Mouse (Mus musculus): ENCODE measurements around the gene Tbc1d5.
A peak's percentile ranks its signal among the peaks of the same experiment; 100 is the strongest.

Gene Tbc1d5

DNA sequence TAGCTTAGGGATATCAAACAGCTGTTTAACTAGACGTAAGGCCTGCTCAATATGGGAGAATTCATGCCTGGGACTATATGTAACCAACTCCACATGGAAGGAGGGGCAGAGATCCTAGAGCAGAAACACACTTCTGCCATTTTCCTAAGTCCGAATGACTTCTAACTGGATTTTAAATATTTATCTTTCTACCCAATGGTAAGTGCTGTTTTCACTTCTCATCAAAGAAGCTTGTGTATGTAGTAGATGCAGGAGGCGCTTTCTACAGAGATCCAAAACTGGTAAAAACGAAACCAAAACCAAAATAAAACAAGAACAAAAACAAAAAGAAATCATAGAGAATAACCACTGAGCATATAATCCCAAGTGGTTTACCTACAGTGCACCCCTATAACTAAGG lies 299.2 kb downstream of the Tbc1d5 start:
- no peak for DNase-seq (ENCODE audit: low spot score in 2 of 2)

DNA sequence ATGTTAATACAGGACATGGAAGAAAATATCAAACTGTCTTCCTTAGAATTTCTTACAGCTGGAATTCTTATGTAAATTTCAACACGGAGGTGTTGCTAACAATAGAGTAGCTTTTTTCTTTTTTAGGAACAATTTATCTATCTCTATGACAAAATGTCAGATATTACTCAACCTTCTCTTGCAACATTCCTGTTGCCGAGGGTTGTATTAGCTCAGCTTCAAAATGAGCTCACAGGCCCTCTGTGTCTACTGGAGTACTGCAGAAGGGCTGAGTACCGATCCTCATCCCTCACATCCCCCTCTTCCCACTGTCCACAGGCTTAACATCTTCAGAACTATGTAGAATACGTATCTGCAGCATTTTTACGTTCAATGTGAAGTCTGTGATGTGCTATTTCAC lies 302.7 kb downstream of the Tbc1d5 start:
- no peak for DNase-seq (ENCODE audit: low spot score in 2 of 2)

GRCm38 (mm10) chr17:50874067-50874466 lies 305.1 kb downstream of the Tbc1d5 start:
- no peak for DNase-seq (ENCODE audit: low spot score in 2 of 2)

DNA sequence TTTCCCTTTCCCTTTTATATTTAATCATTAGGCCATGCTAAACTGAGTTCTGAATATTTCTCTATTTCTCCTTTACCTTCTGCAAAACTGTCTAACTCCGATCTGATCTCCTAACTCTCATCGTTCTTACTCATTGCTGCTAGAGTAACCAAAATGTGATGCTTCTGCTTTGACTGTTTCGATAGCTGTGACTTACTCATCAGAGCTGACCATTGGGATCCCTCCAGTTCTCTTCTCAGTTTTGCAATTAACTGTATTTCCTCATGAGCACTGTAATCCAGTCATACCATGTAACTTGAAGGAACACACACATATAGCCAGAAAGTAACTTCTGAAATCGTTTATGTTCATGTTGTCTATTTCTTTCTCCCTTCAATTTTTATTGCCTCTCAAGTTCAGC lies 306.6 kb downstream of the Tbc1d5 start:
- DNase-seq (ENCODE audit: low spot score in 2 of 2) = no peak

GRCm38 (mm10) chr17:50867297-50867696 lies 311.9 kb downstream of the Tbc1d5 start:
- no peak for DNase-seq (ENCODE audit: low spot score in 2 of 2)

DNA sequence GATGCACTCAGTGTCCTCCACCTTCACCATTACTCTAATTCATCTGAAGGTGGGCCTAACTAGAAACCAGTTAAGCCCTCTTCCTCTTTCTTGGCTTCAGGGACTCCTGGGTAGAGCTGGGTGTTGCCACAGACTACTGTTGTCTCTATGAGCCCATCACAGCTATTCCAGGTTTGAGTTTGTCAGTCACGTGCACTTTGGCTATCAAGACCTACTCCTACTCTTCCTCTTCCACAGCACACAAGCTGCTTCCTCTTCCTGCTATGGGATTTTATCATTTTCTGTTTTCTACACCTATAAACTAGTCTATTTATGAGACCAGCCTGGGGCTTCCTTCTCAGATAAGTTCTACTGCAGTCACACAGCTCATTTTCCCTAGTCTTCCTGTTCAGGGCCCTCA lies 314.4 kb downstream of the Tbc1d5 start:
- DNase-seq (ENCODE audit: low spot score in 2 of 2) = no peak

- DNase-seq (ENCODE audit: low spot score in 2 of 2) = no peak
These were observed 325.9 kb downstream of the Tbc1d5 start for GRCm38 (mm10) chr17:50853220-50853619.

GRCm38 (mm10) chr17:50851382-50851781 lies 327.8 kb downstream of the Tbc1d5 start:
- no peak for DNase-seq (ENCODE audit: low spot score in 2 of 2)

DNA sequence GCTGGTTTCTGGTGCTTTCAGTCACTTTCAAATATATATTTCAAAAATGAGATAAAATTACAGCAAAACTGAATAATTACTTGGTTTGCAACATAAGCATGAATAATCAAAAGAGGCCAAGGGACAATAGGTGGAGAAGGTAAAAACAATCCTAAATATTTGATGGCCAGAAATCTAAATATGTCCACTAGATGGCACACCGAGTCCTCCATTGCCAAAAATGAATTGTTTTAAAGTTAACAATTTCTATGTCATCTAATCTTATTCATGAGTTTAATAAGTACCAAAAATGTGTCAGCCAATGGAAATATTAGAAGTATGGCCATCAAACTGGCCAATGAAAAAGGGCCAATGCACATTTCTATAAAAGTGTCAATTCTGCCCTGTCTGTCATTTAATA lies 365.1 kb downstream of the Tbc1d5 start:
- DNase-seq (ENCODE audit: low spot score in 2 of 2) = no peak

DNA sequence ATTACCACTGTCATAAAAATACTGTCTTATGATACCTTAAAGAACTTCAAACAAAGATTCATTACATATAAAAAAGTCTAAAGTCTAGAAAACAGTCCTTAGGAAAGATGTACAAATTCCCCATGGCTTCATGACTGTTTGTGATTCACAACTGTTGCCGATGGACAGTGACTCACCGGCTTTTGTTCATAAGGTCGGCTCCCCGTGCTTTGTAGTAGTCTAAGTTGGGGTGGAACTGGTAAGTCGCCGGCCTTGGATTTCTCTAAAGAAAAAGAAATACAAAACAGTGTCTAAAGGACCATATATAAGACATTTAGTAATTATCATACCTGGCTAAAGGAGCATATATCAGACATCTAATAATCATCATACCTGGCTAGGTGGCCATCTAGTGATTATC lies 365.6 kb downstream of the Tbc1d5 start:
- no peak for DNase-seq (ENCODE audit: low spot score in 2 of 2)

- DNase-seq (ENCODE audit: low spot score in 2 of 2) = no peak
These were observed 373.5 kb downstream of the Tbc1d5 start for GRCm38 (mm10) chr17:50805631-50806030.

DNA sequence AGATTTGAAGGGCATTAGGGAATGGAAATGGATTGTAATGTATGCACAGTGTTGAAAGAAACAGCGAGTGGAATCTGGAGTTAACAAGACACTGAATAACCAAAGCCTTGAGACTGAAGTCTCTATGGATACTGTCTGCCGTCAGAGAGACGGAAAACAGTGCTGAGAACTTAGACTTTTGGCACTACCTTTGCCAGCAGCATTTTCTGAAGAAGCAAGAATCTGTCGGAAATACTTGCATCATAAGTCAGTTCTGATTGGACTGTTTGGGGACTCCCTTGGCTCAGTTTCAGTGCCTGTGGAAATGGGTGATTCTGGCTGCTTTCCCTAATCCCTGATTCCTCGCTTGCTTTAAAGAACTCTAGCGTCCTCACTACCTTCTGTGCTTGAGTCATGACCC lies 375.9 kb downstream of the Tbc1d5 start:
- DNase-seq (ENCODE audit: low spot score in 2 of 2) = no peak

DNA sequence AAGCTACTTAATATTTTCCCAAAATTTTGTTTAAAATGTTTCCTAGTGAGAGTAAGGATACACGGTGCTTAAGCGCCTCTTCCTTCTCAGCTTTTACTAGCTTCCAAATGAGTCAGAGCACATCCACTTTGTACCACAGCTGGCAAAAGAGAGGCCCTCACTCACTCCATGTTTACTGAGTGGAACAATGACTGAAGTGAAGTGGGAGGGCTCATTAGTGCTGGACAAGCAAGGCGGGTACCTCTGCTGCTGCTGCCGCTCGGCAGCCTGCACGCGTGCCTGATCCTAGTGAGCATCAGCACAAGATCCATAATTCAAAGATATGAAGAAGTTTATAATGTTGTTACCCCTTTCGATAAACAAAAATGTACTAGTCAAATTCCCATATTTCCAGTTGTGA lies 376.8 kb downstream of the Tbc1d5 start:
- no peak for DNase-seq (ENCODE audit: low spot score in 2 of 2)

GRCm38 (mm10) chr17:50795445-50796095 lies 383.6 kb downstream of the Tbc1d5 start:
- DNase-seq (ENCODE audit: low spot score in 2 of 2) = peak; percentile 40 to 67

GRCm38 (mm10) chr17:50791671-50792070 lies 387.5 kb downstream of the Tbc1d5 start:
- DNase-seq (ENCODE audit: low spot score in 2 of 2) = no peak

DNA sequence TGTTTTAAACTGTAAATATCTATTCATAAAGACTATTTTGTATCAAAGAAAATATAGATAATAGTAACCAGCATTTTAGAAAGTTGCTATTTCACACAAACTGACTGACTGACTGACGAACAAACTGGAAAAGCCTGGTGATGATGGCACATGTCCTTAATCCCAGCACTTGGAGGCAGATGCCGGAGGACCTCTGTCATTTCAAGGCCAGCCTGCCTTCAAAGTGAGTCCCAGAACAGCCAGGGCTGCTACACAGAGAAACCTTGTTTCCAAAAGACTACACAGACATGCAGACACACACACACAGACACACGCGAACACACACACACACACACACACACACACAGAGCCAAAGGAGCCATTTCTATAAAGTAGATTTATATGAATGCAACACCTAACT lies 390.3 kb downstream of the Tbc1d5 start:
- no peak for DNase-seq (ENCODE audit: low spot score in 2 of 2)

- DNase-seq (ENCODE audit: low spot score in 2 of 2) = no peak
These were observed 403.9 kb downstream of the Tbc1d5 start for GRCm38 (mm10) chr17:50775247-50775646.

- no peak for DNase-seq (ENCODE audit: low spot score in 2 of 2)
These were observed 414.8 kb downstream of the Tbc1d5 start for GRCm38 (mm10) chr17:50764387-50764786.

DNA sequence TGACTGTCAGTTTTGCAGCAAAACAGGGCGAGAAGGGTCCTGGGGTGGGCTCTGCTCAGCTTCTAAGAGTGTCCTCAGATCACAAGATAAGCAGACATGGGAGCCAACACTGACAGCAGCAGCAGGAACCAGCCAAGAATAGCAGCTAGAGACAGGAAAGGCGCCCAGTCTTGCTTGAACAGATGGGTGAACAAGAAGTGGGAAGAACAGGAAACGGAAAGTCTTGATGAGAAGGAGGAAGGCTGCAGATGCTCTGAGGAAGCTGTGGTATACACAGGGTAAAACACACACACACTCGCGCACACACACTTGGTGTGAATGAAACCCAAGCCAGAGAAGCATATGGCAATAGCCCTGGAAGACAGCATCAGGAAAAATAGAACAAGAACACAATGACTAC lies 415.7 kb downstream of the Tbc1d5 start:
- no peak for DNase-seq (ENCODE audit: low spot score in 2 of 2)

GRCm38 (mm10) chr17:50762231-50762630 lies 416.9 kb downstream of the Tbc1d5 start:
- DNase-seq (ENCODE audit: low spot score in 2 of 2) = no peak

GRCm38 (mm10) chr17:50761082-50761481 lies 418.1 kb downstream of the Tbc1d5 start:
- no peak for DNase-seq (ENCODE audit: low spot score in 2 of 2)

DNA sequence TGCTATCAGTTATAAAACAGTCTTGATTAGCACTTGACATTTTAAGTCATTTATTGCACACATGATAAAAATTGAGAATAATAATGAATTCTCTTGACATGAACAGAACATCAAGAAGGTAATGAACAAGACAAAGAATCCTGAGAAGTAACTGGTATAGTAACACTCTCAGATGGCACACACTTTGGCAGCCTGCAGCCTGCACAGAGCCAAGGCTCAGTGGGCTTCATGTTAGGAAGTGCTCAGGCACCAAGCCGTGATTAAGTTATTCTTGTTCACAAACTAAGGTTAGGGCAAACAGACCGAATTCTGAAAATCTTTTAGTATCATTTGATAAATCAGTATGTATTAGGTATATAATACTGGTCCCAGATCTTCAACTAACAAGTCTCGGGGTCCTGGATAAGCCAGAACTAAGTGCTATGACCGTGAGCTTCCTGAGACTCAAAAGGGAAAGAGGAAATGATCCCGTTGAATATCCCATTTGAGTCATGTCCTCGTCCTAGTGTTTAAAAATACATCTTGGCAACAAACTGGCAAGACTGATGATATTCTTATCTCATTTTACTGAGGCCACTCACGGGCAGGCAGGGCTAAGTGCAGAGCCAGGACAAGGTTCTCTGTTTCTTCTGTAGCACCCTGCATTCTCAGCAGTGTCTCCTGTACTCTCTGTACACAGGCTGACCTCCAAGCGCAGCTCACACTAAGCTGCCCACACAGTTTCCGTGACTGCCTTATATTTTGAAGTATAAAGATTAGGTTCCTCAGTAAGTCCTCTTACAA lies 425.6 kb downstream of the Tbc1d5 start:
- DNase-seq (ENCODE audit: low spot score in 2 of 2) = no peak

DNA sequence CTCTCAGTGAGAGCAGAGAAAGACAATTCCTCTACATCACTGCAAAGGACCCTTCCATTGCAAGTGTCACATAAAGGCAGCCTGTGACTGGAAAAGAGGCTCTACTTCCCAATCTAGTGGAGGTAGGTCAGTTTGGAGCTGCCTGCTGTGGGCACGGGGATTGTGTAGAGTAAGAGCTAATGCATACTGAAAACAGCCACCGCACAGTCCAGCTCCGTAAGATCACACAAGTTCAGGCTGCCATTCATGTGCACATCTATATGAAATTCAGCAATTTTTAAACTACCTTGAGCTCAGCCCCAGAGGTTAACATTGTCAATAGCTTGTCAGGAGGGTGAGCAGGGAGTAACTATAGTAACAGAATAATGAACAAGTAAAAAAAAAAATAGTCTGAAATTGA lies 426.4 kb downstream of the Tbc1d5 start:
- no peak for DNase-seq (ENCODE audit: low spot score in 2 of 2)

DNA sequence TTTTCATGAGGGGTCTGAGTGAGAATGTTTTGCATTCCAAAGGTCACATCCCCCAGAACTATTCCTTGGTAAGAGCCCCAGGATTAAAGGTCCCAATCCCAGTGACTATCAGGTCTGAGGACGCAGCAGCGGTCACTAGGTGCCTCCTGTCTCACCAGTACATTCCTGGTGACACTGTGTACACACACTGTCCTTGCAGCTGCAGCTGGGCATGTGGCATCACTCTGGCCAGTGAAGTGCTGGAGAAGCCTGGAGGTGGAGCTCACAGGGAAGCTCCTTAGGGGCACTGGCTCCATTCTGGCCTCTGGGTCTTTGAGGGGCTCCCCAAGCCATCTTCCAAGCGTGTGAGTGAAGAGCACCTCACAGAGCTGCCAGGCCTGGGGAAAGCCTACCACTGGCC lies 427.2 kb downstream of the Tbc1d5 start:
- no peak for DNase-seq (ENCODE audit: low spot score in 2 of 2)
